Mouse (Mus musculus) erythroblast, embryonic 14.5 days (primary cell): ENCODE measurements at regions not wholly inside any gene's neighbourhood (a gene's known extent, or its start where the extent isn't known, plus 50 kb on each side); places are given as distances from the start of the nearest gene placed in this dataset.

ENCODE experiments used
- GATA1 ChIP-seq: IDR thresholded peaks from 2 replicates; pipeline ENCODE4 v1.6.1; 2012; ENCODE audit warnings: low read length, inconsistent platforms, mixed read lengths
- TAL1 ChIP-seq: IDR thresholded peaks from 3 replicates; pipeline ENCODE4 v1.6.1; 2012; ENCODE audit warnings: low read length, inconsistent platforms, mixed read lengths

DNA sequence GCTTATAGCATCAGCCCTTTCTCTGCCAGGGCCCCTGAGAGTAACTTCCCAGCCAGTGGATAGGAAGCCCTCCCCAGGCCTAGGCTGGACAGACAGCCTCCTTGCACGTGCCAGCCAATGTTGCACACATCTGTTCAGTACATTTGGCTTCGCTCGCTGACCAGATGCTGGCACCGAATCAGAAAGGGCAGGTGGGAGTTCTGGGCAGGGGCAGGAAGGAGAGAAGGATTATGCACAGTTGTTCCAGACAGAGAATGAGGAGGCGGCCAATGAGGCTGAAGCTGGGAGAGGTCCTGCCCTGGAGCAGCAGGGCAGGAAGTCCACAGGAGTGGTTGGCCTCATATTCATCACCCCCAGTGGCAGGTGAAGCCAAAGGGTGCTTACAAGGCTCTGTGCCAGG, 161.8 kb upstream of the Lpp start:
- TF ChIP-seq GATA1 (no peak), TAL1 (no peak)
